Mouse (Mus musculus) left cerebral cortex, adult 9 months (tissue): ENCODE data around the gene Acss2.
A peak's percentile ranks its signal among the peaks of the same experiment; 100 is the strongest.

Source experiments
- DNase-seq, 2 experiments: peaks; one replicate each; pipeline ENCODE4 v3.0.0; 2022; ENCODE audit warnings: low spot score in 2 of 2

The Acss2 gene

DNA sequence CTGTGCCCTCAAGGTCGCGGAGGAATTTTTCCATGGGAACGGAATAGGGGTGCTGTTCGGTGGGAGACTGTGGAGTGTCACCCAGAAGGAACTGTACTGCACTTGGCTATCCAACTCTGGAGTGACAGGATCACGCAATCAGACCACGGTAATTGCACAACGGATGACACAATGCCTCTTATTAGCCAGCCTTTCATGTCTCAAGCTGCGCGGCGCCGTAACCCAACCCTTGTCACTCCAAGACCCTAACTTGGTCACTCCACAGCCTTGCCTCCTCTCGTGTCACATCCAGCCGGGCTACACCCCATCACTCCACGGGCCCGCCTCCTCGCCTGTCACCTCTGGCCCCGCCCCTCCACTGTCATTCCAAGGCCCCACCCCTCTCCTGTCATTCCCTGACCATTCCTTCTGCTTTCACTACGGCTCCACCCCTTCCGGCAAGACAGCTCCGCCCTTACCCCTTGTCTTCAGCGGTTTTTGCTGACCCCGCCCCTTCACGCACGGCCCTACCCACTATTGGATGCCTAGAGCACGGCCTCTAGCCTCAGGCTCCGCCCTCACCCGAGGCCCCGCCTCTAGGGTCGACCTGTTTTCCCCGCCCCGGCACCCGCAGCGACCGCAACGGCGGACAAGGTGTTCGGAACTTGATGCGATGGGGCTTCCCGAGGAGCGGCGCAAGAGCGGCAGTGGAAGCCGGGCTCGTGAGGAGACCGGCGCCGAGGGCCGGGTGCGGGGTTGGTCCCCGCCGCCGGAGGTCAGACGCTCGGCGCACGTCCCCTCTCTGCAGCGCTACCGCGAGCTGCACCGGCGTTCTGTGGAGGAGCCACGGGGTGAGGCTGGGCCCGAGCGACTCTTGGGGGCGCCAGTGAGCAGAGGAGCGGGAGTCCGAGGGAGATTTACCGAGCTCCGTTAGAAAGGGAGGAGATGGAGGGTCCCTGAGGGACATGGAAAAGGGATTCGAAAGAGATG lies at the start of gene Acss2, which contains the start of gene Ggt7:
Gene Acss2, plus strand, starts transcription at position 494 of the 969 bp plus-strand sequence.
Gene Ggt7, minus strand, starts transcription at position 783 of the 969 bp plus-strand sequence.
- DNase-seq: peak; percentile 97 to 98

DNA sequence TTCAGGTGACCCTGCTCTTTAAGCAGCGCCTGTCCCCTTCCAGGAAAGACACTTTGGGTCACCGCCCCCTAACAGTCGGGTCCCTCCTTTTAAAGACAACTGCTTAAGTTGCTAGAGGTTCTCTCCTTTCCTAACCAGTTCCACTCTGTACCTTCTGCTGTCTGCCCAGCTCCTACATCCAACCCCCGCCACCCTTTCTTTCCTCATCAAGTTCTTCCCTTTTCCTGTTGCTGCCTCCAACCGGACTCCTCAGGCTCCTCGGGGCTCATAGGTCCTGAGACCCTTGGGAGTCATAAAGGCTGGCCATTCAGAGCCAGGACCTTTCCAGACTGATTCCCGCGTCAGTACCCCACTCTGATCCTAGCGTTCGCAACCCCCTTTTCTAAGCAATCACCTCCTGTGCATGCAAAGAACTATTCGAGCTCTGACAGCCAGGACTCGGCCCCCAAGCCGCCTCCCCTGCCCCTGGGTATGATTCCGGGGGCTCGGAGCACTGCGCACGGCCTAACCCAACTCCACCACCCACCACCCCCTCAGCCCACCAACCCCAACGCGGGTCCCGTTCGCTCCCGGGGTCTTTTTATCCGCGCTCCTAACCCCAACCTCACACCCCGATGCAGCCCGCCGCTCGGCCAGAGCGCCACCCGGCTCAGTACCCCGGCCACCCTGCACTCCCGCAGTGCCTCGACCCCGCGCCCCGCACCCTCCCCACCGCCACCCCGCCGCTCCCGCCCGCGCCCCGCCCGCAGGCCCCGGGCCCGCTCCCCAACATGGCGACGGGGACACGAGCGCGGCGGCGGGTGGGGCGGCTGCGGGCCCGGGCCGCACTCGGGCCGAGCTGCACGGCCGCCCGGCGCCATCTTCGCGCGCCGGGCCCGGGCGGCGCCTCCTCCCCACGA lies 44.8 kb upstream of the Acss2 start:
- peak in 1 of 2 experiments; percentile 33 for DNase-seq

DNA sequence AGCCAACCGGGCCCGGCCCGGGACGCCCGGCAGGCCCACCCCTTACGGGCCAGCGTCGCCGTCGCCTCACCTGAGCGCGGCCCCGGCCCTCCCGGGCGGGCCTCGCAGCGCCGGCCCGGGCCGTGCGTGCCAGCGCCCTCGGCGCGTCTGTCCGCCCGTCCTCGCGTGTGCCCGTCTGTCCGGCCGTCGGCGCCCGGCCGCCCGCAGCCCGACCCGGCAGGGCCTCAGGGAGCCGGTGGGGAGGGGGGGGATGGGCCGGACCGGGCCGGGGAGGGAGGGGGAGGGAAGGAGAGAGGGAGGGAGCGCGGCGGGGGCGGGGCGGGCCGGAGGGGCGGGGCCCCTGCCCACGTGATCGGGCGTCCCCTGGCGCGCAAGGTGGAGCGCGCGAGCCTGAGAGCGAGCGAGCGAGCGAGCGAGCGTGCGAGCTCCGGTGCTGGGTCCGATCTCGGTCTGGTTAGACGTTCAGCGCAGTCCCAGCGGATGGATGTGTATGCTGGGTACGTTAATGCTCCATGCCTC lies 44.1 kb upstream of the Acss2 start, which contains the start of gene Ncoa6:
Gene Ncoa6, minus strand, starts transcription at position 325 of the 519 bp plus-strand sequence.
- DNase-seq: peak in 1 of 2 experiments; percentile 39

DNA sequence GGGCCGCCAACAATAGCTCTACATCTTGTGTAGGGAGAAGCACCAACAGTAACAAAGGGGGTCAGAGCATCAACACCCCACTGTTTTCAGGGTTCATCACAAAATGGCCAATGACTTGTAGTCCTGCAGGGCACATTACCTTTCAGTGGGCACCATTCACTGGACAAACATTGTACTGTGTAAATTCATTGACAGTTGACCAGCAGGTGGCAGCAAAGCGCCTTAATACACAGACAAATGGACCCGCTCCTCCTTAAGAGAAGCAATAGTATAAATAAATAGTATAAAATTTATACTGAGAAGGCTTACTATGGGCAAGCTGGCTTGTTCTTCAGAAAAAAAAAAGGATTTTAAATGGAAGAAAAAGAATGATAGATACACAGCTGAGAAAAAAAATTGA lies 35.7 kb upstream of the Acss2 start:
- peak in 1 of 2 experiments; percentile 64 for DNase-seq

DNA sequence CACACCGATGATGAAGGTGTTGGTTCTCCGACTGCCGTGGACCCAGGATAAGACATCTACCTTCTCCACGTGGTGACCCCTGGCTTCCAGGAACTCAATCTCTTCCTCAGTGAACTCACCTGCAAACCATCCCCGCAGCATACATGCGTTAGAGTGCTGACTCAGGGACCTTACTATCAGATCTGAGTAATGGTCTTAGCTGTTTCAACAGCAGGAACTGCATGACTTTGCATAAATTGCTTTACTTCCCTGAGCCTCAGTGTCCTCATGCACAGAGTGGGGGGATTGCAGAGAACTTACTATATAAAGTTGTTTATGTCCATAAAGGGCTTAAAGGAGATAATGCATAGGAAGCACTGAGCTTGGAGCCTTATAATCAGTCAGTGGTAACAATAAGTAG lies 26.8 kb upstream of the Acss2 start:
- no peak for DNase-seq

DNA sequence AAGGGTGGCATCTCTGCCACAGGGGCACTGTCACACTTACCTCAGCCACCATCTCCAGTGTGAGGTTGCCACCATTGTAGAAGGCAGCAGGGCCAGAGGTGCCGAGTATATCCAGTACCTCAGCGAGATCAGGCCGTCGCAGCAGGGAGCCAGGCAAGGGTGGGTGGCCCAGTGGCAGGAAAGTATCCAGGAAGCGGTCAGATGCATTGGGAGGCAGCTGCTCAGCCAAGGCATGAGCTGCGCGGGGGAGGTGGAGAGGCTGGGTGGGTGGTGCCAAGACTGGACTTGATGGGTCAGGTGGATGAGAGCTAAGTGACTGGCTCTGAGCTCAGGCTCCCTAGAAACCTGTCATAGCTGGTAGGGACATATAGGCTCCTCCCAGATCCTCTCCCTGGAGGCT lies 15.2 kb upstream of the Acss2 start:
- peak in 1 of 2 experiments; percentile 45 for DNase-seq

DNA sequence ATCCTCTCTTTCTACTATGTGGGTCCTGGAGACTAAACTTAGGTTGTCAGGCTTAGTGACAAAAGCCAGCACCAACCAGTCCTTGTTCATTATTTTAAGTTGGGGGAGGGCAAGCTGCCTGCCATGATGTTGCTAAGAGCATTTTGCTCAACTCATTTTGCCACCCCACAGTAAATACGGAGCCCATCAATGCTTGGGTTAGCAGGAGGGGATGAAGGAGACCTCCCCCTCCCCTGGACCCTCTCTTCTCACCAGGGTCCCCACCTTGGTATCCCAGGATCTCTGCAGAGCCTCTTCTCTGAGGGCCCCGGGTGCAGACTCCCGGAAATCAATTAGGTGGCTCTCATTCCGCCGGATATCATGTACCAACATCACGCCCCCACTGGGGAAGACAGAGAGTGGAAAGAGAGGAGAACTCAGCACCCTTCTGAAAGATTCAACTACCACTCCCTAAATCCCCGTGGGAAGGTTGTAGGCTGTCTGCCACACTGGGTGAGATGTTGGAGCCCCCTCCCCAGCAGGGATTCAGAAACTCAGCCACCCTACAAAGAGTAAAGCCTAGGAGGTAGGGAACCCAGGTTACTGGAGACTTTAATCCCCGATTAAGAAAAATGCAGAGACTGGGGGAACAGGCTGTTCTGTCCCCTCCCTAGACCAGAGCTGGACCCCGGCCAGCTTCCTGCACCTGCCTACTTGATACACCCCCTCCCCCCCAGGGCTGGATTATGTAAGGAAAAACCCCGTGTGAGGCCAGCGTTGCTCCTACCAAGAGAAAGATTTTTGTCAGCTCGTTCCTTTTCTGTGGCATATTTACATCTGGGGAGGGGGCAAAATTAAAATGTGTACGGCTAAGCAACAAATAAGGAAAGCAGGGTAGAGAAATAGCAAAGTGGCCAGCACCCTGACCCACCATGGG lies 13.1 kb upstream of the Acss2 start:
- no peak for DNase-seq

DNA sequence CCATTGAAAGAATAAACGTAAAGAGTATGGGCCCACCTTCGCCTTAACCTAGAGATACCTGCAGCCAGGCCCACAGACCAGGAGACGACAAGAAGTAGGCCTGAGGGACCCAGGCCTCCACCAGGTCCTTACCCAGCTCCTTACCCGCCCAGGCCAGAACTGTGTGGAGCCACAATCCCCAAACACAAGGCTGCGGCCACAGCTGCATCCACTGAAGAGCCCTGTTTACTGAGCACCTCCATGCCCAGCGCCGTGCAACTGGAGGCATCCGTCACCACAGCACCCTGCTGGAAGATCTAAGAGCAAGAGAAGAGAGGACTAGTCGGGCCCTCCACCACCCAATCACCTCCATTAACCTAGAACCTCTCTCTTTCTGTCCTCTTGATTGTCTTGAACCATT lies 11.9 kb upstream of the Acss2 start:
- no peak for DNase-seq

DNA sequence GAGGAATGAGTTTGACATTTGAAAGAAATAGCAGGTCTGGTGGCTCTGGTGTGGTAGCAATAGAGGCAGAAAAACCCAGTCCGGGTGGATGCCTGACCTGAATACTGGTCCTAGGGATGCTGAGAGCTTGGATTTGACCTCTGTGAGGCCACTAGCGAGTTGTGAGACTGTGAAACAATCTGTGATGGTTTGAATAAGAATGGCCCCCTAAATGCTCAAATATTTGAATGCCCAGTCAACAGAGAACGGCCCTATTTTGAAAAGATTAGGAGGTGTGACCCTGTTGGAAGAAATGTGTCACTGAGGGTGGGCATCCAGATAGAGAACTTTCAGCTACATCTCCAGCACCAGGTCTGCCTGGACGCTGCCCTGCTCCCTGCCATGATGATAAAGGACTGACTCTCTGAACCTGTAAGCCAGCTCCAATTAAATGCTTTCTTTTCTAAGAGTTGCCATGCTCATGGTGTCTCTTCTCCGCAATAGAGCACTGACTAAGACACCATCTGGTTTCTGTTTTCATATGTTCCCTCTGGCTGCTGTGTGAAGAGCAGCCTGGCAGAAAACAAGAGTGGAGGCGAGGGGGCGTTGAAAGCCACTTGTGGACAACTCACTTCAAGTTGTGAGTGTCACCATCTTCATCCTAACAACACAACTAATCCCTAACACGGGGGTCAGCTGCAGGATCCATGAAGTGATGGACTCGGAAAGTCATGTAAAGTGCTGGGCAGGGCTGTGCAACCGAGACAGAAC lies 9.9 kb upstream of the Acss2 start:
- DNase-seq: peak in 1 of 2 experiments; percentile 68

DNA sequence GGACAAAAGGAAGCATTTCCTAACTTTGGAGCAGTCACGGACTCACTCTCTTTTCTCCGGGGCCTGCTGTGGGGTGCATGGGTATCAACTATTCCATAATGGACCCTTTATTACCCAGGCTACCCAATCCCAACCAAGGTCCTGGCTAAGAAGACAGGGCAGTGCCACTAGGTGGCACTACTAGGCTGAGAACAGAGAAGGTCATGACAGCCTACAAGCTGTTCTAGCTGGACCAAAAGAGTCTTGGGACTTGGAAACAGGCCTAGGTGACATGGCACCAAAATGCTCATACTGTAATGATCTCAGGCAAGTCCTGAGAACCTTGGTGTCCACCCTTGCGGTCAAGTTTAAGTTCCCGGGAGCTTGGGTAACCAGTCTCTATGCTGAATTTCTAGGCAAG lies 5.3 kb upstream of the Acss2 start:
- peak in 1 of 2 experiments; percentile 59 for DNase-seq

DNA sequence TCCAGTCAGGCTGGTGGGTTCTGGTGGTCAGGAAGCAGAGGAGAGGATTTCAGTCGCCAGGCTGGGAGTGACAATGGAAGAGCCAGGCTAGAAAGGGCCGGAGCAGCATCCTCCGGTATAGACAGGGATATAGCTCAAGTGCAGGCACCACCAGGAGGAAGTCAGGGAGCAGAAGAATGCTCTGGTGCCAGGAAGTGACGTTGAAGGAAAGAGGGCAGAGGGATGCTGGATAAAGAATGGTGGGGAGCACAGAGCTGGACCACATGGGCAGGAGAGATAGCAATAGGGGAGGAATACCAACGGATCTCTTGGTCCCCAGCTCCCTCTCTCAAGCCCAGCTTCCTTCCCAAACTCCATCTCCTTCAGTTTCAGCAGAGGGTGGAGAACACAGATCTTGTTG lies 4.2 kb upstream of the Acss2 start:
- DNase-seq: peak in 1 of 2 experiments; percentile 54

DNA sequence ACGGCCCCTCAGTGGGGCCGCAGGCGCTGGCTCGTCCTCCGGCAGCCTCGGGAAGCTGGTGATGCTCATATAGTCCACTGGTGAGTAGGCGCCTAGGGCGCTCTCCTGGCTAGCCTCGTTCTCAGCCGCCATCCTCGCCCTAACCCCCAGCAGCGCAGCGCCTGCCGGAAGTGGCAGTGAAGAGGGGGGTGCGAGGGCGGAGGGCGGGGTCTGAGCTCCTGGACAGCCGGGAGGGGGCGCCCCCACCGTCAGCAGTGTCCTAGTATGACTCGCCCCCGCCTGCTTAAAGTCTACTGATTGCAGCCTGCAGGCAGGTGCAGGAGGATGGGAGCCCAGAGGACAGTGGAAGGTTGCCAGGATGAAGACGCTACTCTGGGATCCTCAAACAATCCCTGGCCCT lies 3.1 kb upstream of the Acss2 start:
- peak; percentile 79 to 87 for DNase-seq

DNA sequence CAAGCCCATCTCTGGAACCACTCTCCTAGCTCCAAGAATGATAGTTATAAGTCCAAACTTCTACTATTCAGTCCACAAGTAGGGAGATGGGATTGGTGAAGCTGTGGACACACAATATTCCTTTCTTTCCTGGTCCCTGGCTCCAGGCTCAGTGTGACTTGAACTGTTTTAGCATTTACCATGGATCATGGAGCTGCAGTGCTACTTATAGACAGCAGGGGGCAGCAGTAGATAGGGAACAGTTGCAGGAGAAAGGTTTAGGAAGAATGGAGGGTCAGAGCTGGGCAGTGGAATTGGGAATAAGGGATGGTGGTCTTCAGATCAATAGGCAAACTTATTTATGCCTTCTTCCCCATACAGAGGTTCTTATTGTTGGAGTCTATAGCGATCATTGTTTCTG lies 1.8 kb upstream of the Acss2 start:
- DNase-seq: peak in 1 of 2 experiments; percentile 80

DNA sequence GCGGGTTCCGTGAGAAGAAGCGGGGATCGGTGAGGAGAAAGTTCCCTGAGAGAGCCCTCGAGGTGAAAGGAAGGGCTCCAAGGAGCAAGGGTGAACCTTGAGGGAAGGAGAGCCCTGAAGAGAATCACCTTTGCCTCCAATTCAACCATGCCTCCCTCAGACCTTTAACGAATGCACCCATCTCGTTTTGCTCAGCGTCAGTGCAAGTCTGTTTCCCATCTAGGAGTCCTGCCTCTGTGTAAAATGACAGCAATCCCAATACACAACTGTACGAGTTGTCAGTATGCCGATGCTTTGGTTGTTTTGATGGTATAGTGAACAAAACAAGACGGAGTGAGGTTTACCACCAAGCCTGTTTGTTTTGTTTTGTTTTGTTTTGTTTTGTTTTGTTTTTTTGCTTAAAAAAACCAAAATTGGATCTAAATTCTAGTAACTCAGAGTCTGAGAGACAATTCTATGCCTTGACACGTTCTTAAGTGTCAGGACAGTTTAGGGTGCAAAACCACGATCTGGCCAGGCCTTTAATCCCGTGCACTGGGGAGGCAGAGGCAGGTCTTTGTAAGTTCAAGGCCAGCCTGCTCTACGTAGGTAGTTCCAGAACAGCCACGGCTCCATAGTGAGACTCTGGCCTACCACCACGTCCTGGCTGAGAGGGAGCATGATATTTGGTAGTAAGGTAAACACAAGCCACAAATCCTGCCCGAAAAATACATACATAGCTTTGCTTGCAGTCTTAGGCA lies 953 bp downstream of the Acss2 start:
- DNase-seq: no peak

DNA sequence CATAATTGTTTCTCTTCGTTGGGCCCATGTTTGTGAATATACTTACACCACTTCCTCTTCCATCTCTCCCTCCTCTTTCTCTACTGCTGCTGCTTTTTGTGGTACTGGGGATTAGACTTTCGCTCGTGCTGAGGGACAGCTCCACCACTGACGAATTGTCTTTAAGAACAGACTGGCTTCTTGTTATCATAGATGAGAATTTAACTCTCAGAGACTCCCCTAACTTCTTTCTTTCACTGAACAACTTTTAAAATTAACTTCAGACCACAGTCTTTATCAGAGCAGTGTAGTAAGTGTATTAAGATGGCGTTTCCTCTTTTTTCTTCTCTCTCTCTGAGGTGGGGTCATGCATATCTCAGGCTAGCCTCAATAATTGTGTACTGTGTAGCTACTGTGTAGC lies 6.0 kb downstream of the Acss2 start:
- DNase-seq: no peak

DNA sequence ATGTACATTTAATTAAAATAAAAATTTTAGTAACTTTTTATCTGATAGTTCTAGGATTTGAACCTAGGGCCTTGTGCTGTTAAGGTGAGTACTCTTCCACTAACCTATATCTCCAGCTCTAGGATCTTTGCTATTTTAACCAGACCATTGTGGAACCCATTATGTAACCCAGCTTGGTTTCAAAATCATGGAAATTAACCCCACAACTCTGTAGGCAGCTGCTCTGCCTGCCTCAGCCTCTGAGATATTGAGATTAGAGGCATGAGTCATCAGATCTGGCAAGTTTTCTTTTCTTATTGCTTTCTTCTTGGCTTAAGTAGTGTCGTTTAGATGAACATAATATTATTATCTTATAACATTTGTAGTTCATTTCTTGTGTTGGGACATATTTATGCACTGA lies 6.6 kb downstream of the Acss2 start:
- no peak for DNase-seq

DNA sequence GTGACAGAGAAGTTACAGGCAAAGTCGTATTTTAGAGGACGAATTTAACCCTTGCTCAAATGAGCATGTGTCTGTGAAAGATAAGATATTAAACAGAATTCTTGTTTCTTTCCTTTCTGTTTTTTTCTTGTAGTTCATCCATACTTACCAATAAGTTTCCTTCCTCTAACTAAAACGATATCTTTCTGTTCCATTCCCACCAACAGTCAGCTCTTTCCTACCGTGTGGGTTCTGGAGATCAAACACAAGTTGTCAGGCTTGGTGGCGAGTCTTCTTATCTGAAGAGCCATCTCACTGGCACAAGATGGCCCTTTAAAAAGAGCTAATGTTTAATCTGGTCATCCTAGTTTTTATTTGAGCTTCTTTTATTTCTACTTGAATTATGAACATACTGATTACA lies 9.6 kb downstream of the Acss2 start:
- DNase-seq: no peak

DNA sequence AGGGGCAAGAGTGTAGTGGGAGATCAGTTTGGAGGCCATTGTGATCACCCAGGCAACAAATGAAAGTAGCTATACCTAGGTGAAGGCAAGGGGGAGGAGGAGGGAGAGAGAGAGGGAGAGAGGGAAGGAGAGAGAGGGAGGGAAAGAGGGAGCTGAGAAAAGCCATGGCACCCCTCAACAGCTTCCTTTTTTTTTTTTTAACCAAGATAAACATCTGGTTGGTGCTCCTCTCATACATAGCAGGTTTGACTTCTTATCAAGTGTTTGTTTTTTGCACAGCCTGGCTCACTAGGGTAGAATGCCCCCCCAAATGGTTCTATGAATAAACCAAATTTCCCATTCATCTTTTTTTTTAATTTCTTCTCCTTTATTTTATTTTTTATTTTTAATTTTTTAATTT lies 18.5 kb downstream of the Acss2 start:
- no peak for DNase-seq

DNA sequence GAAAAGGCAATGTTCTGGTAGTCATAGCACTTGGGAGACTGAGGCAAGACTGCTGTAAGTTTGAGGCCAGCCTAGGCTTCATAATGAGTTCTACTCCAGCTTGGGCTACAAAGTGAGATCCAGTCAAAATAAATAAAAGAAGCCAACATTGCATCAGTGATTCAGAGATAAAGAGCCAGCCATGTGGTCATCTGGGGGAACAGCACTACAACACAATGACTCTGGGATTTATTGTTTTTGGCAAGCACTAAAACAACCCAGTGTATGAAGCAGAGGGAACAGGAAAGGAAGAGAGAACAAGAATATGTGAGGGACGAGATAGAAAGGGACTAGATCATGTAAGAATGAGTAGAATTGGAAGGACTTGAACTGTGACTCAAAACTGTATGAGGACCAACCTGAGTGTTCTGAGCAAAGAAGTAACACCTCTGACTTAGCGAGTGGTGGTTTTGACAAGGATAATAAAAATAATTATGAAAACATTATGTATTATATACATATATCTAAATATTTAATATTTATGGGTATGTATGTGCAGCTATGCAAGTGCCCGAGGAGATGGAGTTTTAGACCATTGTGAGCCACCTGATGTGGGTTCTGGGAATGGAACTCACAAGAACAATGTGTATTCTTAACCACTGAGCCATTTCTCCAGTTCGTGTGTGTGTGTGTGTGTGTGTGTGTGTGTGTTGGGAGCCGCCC lies 20.2 kb downstream of the Acss2 start:
- no peak for DNase-seq
